Mouse (Mus musculus) megakaryocyte, embryonic 14.5 days (primary cell): Measurements from ENCODE around the gene Sbno1.

Experiments used
- FLI1 ChIP-seq: IDR thresholded peaks from 2 replicates; pipeline ENCODE4 v1.6.1; 2012; ENCODE audit warnings: low read length, inconsistent platforms, mixed read lengths
- GATA1 ChIP-seq: IDR thresholded peaks from 3 replicates; pipeline ENCODE4 v1.6.1; 2012; ENCODE audit warnings: mixed read lengths, low read length, inconsistent platforms, borderline replicate concordance

DNA sequence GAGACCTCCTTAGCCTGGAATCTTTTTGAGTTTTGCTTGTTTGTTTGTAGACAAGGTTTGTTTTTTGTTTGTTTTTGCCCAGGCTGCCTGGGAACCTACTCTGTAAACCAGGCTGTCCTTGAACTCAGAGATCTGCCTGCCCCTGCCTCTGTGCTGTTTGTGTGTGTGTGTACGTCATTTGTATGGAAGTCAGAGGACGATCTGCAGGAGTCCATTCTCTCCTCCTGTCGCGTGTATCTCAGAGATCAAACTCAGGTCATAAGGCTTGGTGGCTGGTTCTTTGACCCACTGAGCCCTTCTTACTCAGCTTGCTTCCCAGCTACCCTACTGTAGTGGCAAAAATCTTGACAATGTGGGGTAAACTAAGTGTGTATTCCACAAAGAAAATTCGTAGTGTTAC, 12.9 kb upstream of the Sbno1 start:
- TF ChIP-seq FLI1: no peak
- no peak for TF ChIP-seq GATA1
